Mouse (Mus musculus): ENCODE data around the gene Mab21l2. TPM values are rescaled to one million over a fixed set of nuclear protein-coding genes. Genes with fewer than 3 reads are reported as not detected.

The Mab21l2 gene
- total RNA-seq (2021): 10 to 100 TPM in 1 of 2 experiments, 1 to 10 TPM in 1; 7.3 to 14.6 TPM
- 4.0 and 6.1 TPM in 2 replicates for polyA plus RNA-seq (2012; rRNA removed)
- long read RNA-seq, transcript Mab21l2-202 (1 exons, 2,580 nt): major isoform, 13 of 13 reads
- long read RNA-seq, partial matches to known transcripts: 0 of 13 reads
- long read RNA-seq, other reads (novel, unspliced or antisense): 0 of 13 reads

DNA sequence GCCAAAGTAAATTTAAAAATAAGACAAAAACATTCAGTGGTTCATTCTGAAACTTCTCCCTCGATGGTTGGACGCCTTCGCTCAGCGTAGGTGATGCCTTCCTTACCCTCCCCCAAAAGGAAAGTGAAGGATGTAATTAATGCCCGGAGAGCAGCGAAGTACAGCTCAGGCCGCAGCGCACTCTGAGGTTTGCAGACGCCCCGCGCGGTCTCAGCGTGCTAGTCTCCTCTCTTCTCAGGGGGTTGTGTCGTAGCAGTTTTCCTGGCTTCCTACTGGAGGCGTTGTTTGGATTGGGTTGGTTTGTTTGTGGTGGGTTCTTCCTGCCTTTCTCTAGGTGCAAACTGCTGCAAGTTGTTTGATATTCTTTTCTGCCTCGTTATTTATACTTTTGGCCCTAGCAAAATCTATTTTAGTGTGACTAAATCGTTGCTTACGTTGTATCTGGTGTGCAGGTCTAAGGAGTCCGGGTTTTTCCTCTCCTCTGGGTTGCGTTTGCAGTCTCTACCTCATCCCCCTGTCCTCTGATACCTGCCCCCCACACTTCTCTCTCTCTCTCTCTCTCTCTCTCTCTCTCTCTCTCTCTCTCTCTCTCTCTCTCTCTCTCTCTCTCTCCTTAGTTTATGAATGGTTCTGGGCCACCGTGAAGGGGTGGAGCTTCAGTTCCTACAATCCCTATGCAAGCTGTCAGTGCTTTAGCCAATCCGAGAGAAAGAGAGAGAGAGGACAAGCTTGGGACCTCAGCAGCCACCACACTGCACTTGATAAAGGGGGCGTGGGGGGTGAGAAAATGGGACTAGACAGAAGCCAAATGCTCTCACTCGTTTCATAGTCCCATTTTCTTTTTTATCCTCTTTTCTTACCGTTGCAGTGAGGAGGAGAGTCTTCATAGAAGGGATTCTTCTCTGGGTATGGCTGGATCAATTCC, at the start of gene Mab21l2:
Mab21l2 (minus strand) TSS at position 539 of the 925 bp plus-strand sequence.
- peak; percentile 50 for DNase-seq

DNA sequence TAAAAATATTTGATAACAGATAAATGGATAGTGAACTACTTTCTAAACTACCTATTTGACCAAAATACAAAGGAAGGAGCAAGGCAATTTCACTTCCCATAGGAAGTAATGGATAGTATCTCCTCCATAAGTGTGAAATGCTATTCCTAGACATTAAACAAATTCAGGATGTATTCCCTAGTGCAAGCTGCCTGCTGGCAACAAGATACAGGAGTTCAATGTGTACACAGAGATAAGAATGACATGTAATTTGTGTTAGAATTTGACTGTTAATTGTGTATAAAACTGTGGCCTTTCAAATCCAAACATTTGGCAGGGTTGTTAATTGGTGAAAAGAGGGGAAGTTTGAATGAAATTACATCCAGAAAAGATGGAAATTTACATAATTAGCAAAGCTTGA, 26.9 kb upstream of the Mab21l2 start:
- DNase-seq: no peak

DNA sequence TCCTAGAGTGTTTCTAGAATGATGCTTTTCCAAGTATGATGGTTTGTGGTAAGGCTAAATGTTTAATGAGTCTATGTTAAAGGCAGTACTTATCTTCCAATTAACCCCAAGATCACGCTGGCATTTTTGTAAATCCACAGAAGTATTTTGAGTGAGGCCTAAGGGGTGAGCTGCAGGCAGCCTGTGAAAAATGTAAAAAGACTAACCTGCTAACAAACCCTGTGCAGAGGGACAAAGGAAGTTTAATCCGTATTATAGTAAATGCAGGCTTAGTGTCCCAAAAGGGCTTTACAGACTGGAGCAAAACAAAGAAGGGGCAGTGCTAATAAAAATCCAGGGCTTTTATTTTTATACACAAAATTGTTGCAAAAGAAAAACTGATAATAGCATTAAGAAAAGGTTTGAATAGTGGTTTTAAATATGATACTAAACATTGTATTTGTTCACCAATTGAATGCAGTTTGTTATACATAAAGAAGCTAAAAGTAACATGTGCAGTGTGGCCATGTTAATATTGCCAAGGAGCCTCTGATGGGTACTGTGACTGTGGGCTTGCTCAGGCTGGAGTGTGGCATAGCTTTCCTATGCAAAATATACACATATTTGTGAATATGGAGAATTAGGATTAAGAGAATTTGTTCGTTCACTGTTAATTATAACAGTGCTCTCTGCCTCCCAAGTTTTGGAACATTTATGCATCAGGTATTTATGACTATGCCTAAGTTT, 24.3 kb upstream of the Mab21l2 start:
- no peak for DNase-seq

DNA sequence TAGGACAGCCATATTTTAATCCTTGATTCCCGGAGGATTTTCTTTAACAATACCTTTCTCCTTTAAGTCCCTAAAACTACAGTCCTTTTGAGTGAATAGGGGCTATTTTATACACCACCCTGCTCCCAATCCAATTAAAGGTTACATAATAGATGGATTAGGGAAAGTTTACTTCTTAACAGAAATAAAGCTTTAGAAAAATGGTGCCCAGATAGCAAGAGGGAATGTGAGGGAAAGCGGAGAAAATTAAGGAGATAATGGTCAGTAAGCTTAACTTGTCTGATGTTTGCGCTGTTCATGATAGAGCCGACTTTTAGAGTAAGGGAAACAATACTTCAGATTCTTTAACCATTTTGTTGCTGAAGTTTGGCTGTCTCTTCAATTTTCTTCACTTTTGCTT, 23.1 kb upstream of the Mab21l2 start:
- DNase-seq: no peak

DNA sequence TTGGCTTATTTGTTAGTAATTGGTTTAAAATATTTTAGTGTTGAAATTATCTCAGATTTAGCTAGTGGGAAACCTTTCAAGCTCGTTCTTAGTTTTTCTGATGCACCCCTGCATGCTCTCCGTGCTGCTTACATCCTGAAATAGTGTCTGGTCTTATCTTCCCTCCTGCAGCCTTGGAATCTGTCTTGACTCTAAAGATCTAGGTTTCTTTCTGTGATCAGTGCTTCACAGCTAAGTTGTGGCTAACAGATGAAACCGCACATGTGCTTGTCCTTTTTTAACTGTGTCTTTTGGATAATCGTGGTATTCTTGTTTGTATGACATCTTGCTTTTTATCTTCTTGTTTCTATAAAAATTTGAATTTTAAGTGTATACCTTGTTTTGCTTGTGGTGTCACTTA, 18.9 kb upstream of the Mab21l2 start:
- DNase-seq: no peak

DNA sequence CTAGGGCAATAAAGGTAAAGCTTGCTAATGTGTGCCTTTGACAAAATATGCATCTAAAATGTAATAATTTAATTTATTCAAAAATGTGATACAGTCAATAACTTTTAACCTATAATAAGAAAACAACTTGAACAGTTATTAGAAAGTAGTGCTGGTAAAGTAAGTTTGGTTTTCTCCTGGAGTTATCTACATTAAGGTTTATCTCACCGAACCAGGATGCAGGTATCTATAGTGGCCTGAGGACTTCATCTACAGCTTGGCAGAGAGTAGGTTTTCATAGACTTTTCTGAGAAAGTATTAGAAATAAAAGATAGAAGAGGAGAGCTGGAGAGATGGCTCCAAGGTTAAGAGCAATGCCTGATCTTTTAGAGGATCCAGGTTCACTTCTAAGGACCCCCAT, 13.0 kb upstream of the Mab21l2 start:
- DNase-seq: no peak

DNA sequence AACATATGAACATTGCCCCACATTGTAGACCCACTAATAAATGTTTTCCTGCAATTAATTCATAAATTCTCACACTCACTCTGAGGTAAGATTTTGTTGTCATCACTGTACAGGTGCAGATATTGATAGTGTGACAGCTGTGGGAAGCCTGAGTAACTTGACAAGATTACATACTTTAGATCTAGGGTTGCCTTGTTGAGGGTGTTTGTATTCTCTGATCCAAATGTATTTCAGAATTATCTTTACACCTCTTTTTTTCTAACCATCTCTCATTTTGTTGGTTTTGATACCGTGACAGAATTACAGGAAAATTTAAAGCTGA, 12.6 kb upstream of the Mab21l2 start:
- no peak for DNase-seq

DNA sequence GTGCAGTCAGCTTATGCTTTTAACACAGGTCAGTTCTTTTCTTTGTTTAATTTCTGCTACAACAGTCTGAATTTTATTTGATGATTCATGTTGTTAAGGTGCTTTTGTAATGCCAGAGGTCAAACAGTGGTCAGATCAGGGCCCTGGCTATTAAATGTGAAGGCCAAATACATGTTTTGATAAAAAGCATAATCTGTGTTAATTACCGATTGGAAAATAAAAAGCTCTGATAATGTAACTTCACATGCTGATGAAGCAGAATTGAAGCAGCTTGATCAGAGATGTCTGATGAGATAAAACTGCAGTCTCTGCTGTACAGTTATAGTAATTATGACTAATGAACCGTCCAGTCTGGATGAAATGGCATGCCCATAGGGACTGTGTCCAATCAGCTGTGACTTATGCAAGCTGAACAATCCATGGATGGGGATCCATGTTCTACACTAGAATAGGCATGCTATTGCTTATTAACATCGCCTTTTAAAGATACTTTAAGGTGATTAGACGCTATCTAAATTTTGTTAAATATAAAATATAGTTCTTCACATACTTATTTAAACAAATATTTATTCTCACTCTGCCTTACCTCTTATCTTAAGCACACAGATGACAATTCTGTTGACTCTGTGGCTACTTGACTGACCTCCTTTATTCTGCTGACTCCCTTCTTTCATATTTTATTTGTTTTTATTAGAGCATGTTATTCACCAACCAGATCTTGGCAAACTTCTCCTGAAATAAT, 12.0 kb upstream of the Mab21l2 start:
- no peak for DNase-seq

DNA sequence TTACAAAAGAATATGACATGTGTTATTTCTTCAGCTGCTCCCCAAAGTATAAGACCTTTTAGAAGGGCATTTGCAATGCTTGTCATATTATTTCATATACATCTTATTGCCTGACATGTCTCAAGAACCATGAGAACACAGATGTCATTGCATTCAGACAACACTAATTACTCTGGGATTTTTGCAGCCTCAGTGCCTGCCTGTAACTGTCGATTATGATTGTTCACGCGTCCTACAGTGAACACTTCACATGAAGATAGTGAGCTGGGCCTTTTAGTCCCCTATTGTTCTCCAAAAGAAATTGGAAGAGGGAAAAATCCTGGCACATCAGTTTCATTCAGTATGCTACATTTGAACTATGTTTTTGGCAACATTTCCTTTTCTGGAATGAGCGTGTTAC, 11.2 kb upstream of the Mab21l2 start:
- DNase-seq: no peak

DNA sequence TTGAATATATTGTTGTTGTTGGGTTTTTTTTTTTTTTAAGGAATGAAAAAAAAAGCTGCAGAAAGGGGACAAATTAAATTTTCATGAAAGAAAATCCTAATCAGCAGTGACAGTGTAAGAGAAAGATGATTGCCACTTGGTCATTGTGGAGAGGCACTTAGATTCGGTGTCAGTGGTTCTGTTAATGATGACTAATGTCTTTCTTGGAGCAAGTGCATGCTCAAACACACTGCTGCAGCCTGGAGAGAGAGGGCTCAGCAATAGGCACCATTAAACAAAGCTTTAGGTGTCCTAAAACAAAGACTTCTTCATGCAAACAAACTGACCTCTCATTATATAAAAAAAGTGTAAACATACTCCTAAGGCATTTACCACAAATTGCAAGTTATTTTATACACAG, 10.5 kb upstream of the Mab21l2 start:
- DNase-seq: no peak

DNA sequence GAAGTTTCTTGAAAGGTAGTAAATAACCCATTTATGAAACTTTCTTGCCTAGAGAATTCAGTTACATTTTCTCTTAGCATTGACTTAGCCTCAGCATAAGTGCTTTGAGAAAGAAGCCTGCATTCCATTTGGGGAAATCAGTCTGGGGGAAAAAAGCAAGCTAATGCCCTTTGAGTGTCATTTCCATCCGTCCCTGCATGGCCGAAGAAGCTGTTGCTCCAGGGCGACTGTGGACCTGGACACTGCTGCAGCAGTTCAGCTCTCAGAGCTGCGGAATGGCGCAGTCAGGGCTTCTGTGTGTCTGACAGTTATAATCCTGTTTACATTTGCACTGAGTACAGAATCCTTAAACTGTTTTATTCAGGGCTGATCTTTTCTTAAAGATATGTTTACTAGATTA, 3.7 kb upstream of the Mab21l2 start:
- DNase-seq: no peak

DNA sequence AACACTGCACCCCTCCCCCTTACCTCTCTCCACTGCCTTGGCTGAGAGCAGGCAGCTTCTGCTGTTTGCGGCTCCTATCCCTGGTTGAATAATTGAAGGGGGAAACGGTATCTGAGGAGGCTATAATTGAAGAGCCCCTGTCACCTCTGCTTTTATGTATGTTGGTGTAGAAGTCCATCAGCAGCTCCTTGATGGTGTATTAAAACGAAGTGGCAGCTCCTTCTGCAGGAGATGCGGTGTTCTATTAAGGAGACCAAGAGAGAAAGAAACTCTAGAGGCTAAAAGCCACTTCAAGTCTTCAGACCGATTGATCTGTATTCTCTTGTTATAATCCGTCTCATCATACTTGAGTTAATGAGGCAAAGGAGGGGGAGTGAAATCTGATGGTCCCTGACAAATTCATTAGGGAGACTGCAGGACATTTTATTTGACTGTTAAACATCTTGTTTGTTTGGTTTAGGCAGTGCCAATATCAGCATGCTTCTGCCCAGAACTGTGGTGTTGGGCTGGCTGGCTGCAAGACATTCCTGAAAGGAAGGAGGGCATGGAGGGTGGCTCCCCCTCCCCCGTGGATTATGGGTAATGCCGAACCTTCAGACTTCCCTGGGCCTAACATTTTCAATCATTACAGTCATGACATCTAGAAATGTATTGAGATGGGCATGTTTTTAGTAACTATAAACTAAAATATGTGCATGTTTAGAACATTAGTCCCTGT, 2.7 kb upstream of the Mab21l2 start:
- DNase-seq: no peak

DNA sequence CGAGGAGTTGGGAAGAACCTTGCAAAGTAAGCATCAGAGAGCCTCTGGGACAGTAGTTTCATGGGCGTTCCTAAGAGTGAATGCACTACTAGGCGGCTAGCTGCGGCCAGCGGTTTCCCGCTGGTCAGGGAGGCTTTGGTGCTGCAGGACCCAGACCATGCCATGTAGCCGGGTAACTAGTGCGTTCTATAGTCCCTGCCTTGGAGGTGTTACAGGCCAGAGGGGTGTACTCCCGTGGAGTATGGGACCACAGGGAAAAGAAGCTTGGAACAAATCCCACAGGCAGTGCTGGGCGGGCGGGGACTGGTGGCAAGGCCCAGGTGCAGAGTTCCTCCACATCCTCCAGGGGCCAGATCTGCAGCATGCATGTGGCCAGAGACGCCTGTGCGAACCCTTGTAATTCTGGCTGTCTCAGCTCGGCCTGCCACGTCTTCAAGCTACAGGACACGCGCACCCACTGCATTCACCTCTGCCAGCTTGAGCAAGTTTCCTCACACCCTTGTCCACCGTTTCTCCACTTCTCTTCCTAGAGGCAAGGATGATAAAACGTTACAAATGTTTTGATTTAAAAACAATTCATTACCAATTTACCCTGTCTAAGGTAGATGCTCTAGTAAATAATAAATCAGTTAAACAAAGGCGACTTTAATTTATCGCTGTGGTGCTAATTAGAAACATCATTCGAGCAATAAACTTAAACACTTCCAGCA, 2.0 kb upstream of the Mab21l2 start:
- DNase-seq: peak; percentile 16

DNA sequence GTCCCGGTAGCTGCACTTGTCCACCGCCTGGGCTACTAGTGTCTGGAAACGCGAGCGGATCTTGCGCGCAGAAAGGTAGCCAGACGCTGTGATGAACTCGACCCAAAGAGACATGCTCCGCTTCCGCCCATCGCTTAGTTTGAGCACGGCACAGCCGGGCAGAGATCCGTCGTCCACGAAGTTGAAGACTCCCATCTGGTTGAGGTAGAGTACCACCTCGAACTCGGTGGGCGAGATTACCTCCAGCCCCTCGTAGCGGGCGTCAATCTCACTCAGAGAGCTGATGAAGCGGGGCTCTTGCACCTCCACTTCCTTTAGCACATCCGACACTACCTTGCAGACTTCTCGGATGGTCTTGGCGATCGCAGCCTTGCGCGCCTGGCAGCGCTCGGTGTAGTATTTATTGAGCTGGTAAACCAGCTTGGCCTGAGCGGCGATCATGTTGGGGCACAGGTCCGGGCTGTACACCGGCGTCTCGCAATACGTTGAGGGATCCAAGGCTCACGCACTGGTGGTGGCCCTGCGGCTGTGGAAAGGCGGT, 1.1 kb downstream of the Mab21l2 start:
- no peak for DNase-seq

DNA sequence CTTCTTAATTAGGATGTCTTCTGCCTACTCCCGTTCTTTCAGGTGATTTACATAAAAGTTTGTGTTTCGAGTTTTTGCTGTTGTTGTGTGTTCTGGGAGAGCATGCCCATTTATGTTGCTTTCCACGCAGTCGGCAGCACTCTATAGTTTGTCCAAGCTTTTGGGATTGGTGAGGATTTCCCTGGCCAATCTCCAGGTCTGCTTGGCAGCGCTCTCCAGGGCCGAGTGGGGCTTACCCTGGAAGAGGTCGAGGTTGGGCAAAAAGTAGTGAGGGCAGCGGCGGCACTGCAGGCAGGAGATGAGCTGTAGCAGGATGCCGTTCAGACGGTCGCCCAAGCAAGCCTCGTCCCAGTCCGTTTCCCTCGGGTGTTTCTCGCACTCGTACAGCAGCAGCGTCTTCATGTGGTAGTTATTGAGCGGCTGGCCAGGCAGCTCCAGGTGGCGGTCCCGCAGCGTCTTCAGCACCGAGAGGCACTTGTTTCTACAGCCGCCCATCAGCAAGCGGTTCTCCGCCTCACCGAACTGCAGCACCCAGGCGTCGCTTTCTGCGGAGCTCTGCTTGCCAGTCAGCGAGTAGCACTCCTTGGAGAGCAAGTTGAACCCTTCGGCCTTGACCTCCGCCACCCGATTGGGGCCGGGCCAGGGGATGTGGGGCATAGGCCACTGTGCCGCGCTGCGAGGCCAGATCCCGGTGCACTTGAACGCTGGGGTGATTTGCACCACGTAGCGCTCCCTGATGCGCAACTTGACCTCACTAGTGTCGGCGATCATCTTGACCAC, 1.8 kb downstream of the Mab21l2 start:
- peak; percentile 90 for DNase-seq

DNA sequence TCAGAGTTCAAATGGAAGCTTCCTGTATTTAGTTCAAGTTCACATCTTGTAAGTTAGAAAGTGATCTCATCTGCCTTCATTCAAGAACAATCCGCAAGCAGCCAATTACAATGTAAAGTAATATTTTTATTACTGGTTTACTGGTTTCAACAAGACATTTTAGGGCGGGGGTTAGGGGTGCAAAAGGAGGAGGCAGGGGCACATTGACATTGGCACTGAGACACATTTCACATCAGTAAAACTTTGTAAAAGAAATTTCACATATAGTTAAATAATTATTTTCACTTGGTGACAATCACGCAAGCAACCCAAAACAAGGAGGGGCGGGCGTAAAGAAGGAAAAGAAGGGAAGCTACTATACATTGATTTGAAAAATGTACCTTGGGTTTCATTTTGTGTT, 2.5 kb downstream of the Mab21l2 start:
- no peak for DNase-seq

DNA sequence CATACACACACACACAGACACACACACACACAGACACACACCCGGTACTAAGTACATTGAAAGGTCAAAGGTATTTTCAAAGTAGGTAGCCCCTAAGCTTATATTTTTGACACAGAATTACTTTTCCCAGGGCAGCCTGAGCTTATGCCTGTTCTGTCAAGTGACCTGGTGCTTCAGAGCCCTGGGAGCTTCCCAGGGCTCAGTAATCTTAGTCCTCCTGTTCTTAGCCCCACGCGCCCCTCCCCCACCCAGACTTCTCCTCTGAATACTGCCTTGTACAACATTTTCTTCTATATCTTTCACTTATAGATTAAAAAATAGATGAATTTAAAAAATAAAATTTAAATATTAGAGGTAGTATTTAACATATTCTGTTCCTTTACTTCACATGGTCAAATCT, 3.6 kb downstream of the Mab21l2 start:
- DNase-seq: no peak

DNA sequence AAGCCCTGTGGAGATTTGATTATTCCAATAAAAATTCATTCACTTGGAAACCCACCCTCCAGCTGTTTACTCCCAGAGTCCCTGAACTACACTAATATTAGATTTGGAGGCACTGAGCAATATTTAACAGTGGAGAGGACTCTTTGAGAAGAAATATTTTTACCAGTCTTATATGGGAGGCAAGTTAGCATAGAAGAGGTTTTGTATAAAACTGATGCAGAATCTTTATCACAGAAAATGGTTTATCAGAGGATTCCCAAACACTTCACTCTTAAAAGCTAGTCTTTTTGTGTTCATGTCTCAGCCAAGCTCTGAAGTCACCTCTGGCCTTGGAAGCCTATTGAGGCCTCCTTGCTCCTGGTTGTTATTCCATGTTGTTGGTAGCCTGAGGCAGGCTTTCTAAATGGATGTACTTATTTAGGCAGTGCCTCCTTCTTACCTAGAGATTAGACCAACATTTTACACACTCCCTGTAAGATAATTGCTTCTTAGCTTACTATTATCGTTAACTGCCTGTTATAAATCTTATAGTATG, 6.5 kb downstream of the Mab21l2 start:
- DNase-seq: no peak

DNA sequence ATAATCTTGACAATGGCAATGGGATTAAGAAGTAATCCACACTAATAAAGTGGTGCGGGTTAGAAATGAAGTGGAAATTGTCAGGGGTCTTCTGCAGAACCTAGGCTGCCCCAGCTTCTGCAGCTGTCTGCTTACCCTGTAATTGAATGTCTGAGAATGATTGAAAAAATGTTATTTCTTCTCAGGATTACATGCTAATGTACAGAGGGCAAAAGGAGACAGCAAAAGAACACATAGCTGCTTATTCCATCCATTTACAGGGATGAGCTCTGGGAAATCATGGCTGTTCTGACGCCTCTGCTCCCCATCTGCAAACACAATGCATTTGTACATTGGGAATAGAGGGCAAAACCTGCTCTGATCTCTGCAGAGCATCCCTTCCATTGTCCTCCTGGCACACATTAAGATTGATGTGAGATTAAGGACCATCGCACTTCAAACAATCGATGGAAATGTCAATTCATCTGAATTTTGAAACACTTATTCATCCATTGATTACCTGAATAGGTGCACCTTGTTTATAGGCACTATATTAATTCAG, 7.3 kb downstream of the Mab21l2 start:
- no peak for DNase-seq

Measured in adrenal gland, adult 2 months (tissue).